Comparison of ENCODE assay signal across 13 mouse cellular contexts in genomic region chr11:8706246-8707041, GRCm38 (mm10). TPM values are rescaled to one million over a fixed set of nuclear protein-coding genes. Genes with fewer than 3 reads are reported as not detected.
A peak's percentile ranks its signal among the peaks of the same experiment; 100 is the strongest.
DNase-seq lines count a peak whose midpoint lies in the region; ATAC-seq and TF ChIP-seq lines count a peak whose summit lies in the region.
"Had no signal": no experiment of that assay in that cellular context is flagged by ENCODE, and none has a peak within 500 bp of the region (broad histone marks: within the 10 kb centered on the region; RNA-seq: fewer than 3 reads in every experiment).

No protein-coding gene starts in this region.

- H3K9ac ChIP-seq in embryonic facial prominence, embryonic 14.5 days (ENCODE audit: low read depth, low read length): no peak overlapping the region
- no peak overlapping the region for H3K9ac ChIP-seq in liver, embryonic 16.5 days (ENCODE audit: low read depth, low read length)
- H3K9ac ChIP-seq in liver, embryonic 12.5 days: no peak overlapping the region
- H3K9ac ChIP-seq in hindbrain, embryonic 11.5 days (ENCODE audit: low read depth, low read length): no peak overlapping the region
- H3K9ac ChIP-seq: limb, embryonic 12.5 days; midbrain, embryonic 12.5 days had no signal

- no peak for ATAC-seq in embryonic facial prominence, embryonic 14.5 days (ENCODE audit: low read depth)
- no peak for ATAC-seq in liver, embryonic 16.5 days (ENCODE audit: low read depth)
- ATAC-seq in liver, embryonic 12.5 days: no peak
- ATAC-seq in hindbrain, embryonic 11.5 days (ENCODE audit: low FRiP score): no peak
- ATAC-seq: CD4-positive, CD25-positive, alpha-beta regulatory T cell, adult 4 months had no signal

- H3K27ac ChIP-seq in embryonic facial prominence, embryonic 14.5 days (replicated peaks; ENCODE audit: low read depth, low read length): no peak overlapping the region
- no peak overlapping the region for H3K27ac ChIP-seq in embryonic facial prominence, embryonic 10.5 days (replicated peaks)
- 0 out of 2 replicates have a peak overlapping the region, but pooled peaks have one; percentile 6 for H3K27ac ChIP-seq in liver, embryonic 16.5 days (ENCODE audit: low read length)
- no peak overlapping the region for H3K27ac ChIP-seq in liver, embryonic 12.5 days
- H3K27ac ChIP-seq in hindbrain, embryonic 11.5 days (ENCODE audit: low read depth, low read length): no peak overlapping the region
- H3K27ac ChIP-seq: limb, embryonic 12.5 days; midbrain, embryonic 12.5 days had no signal

- H3ac ChIP-seq in myocyte (ENCODE audit: control insufficient read depth, insufficient read length): no peak overlapping the region

- no peaks in the 10 kb centered on the region for H3K27me3 ChIP-seq in embryonic facial prominence, embryonic 14.5 days (replicated peaks; ENCODE audit: control insufficient read depth, insufficient read depth, low read length)
- no peaks in the 10 kb centered on the region for H3K27me3 ChIP-seq in embryonic facial prominence, embryonic 10.5 days (replicated peaks; ENCODE audit: low read depth, poor library complexity, severe bottlenecking)
- H3K27me3 ChIP-seq in liver, embryonic 16.5 days (ENCODE audit: control insufficient read depth, insufficient read depth, low read depth, low read length): no peaks in the 10 kb centered on the region
- no peaks in the 10 kb centered on the region for H3K27me3 ChIP-seq in liver, embryonic 12.5 days (replicated peaks)
- no peaks in the 10 kb centered on the region for H3K27me3 ChIP-seq in myocyte (ENCODE audit: control insufficient read depth, insufficient read depth, insufficient read length)
- H3K27me3 ChIP-seq in hindbrain, embryonic 11.5 days (ENCODE audit: control insufficient read depth, insufficient read depth, low read length): no peaks in the 10 kb centered on the region
- H3K27me3 ChIP-seq: limb, embryonic 12.5 days; midbrain, embryonic 12.5 days had no signal

- H3K4me2 ChIP-seq in embryonic facial prominence, embryonic 14.5 days (ENCODE audit: low read depth, low read length): no peak overlapping the region
- H3K4me2 ChIP-seq in liver, embryonic 16.5 days (ENCODE audit: low read depth, low read length): no peak overlapping the region
- H3K4me2 ChIP-seq in liver, embryonic 12.5 days: no peak overlapping the region
- H3K4me2 ChIP-seq in myocyte (ENCODE audit: low read depth): peak overlapping the region; percentile 21
- H3K4me2 ChIP-seq in hindbrain, embryonic 11.5 days (replicated peaks; ENCODE audit: low read depth, low read length): no peak overlapping the region
- H3K4me2 ChIP-seq: limb, embryonic 12.5 days; midbrain, embryonic 12.5 days had no signal

- WGBS in embryonic facial prominence, embryonic 14.5 days: 48% methylated on average over 8 of the region's 8 CpGs
- WGBS in embryonic facial prominence, embryonic 10.5 days: 69% methylated on average over 8 of the region's 8 CpGs
- 48% methylated on average over 8 of the region's 8 CpGs for WGBS in liver, embryonic 16.5 days (ENCODE audit: insufficient replicate concordance)
- WGBS in liver, embryonic 12.5 days (ENCODE audit: insufficient replicate concordance): 53% methylated on average over 8 of the region's 8 CpGs
- WGBS in hindbrain, embryonic 11.5 days: 77% methylated on average over 8 of the region's 8 CpGs

- peak; percentile 55 for DNase-seq in embryonic facial prominence, embryonic 14.5 days (ENCODE audit: low spot score)
- no peak for DNase-seq in embryonic facial prominence, embryonic 10.5 days (ENCODE audit: low spot score)
- DNase-seq in fat pad, adult 2 months (ENCODE audit: extremely low read depth, low read depth, low spot score): peak; percentile 52
- DNase-seq in layer of hippocampus, postnatal 14 days (ENCODE audit: low spot score in 2 of 2): no peak
- no peak for DNase-seq in hindbrain, embryonic 11.5 days (ENCODE audit: low spot score)
- DNase-seq: cerebellum, adult 8-10 months; kidney, postnatal 36 days had no signal

- peaks cover 23% of the 10 kb centered on the region for H3K4me1 ChIP-seq in embryonic facial prominence, embryonic 14.5 days (ENCODE audit: control insufficient read depth, insufficient read depth, low read length)
- peaks cover 21% of the 10 kb centered on the region for H3K4me1 ChIP-seq in embryonic facial prominence, embryonic 10.5 days
- no peaks in the 10 kb centered on the region; the same call in 1 of the 2 replicates for H3K4me1 ChIP-seq in liver, embryonic 16.5 days (ENCODE audit: control insufficient read depth, low read depth, low read length)
- peaks cover 9% of the 10 kb centered on the region; the same call in 1 of the 2 replicates for H3K4me1 ChIP-seq in liver, embryonic 12.5 days
- H3K4me1 ChIP-seq in hindbrain, embryonic 11.5 days (replicated peaks; ENCODE audit: control insufficient read depth, insufficient read depth, low read length): no peaks in the 10 kb centered on the region
- H3K4me1 ChIP-seq: midbrain, embryonic 12.5 days had no signal

- no peaks in the 10 kb centered on the region for H3K79me2 ChIP-seq in myocyte (ENCODE audit: control insufficient read depth, insufficient read depth)

- no peaks in the 10 kb centered on the region for H3K9me3 ChIP-seq in embryonic facial prominence, embryonic 14.5 days (ENCODE audit: control insufficient read depth, low read length)
- no peaks in the 10 kb centered on the region for H3K9me3 ChIP-seq in embryonic facial prominence, embryonic 10.5 days
- no peaks in the 10 kb centered on the region for H3K9me3 ChIP-seq in liver, embryonic 16.5 days (replicated peaks; ENCODE audit: control insufficient read depth, low read length)
- no peaks in the 10 kb centered on the region for H3K9me3 ChIP-seq in liver, embryonic 12.5 days (replicated peaks)
- no peaks in the 10 kb centered on the region for H3K9me3 ChIP-seq in hindbrain, embryonic 11.5 days (ENCODE audit: control insufficient read depth, low read length)
- H3K9me3 ChIP-seq: limb, embryonic 12.5 days; midbrain, embryonic 12.5 days had no signal

- TF ChIP-seq POLR2A in myocyte (IDR thresholded peaks at IDR 0.05; ENCODE audit: insufficient read length, low read depth): no peak

- H3K4me3 ChIP-seq in embryonic facial prominence, embryonic 14.5 days (ENCODE audit: low read depth, low read length): no peak overlapping the region
- no peak overlapping the region for H3K4me3 ChIP-seq in embryonic facial prominence, embryonic 10.5 days
- no peak overlapping the region for H3K4me3 ChIP-seq in liver, embryonic 16.5 days (ENCODE audit: low read depth, low read length)
- no peak overlapping the region for H3K4me3 ChIP-seq in liver, embryonic 12.5 days
- H3K4me3 ChIP-seq in myocyte: no peak overlapping the region
- H3K4me3 ChIP-seq in hindbrain, embryonic 11.5 days (ENCODE audit: low read depth, low read length): no peak overlapping the region
- H3K4me3 ChIP-seq: limb, embryonic 12.5 days; midbrain, embryonic 12.5 days had no signal

- no peaks in the 10 kb centered on the region for H3K36me3 ChIP-seq in embryonic facial prominence, embryonic 14.5 days (ENCODE audit: control insufficient read depth, insufficient read depth, low read length)
- no peaks in the 10 kb centered on the region for H3K36me3 ChIP-seq in embryonic facial prominence, embryonic 10.5 days (replicated peaks)
- no peaks in the 10 kb centered on the region for H3K36me3 ChIP-seq in liver, embryonic 16.5 days (ENCODE audit: control insufficient read depth, insufficient read depth)
- no peaks in the 10 kb centered on the region for H3K36me3 ChIP-seq in liver, embryonic 12.5 days
- H3K36me3 ChIP-seq in myocyte (ENCODE audit: control insufficient read depth, insufficient read depth): no peaks in the 10 kb centered on the region
- H3K36me3 ChIP-seq in hindbrain, embryonic 11.5 days (ENCODE audit: control insufficient read depth, insufficient read depth, low read length): no peaks in the 10 kb centered on the region
- H3K36me3 ChIP-seq: limb, embryonic 12.5 days; midbrain, embryonic 12.5 days had no signal

TF ChIP-seq in myocyte, 11 proteins besides CTCF, POLR2A, EP300 and RAD21:
- TF ChIP-seq CEBPB (IDR thresholded peaks at IDR 0.05; ENCODE audit: insufficient read depth, poor library complexity, severe bottlenecking) (0 out of 2 replicates have a peak, but pooled peaks have one; percentile 17), MAX (IDR thresholded peaks at IDR 0.05; ENCODE audit: low read depth) (no peak)

RNA-seq across cellular contexts. Expression of gene Tns3, which starts 42.1 kb away (rescaled TPM):
- polyA plus RNA-seq in embryonic facial prominence, embryonic 14.5 days (2014; fragmentation: Nextera tagmentation; extraction: Ambion mirVana): 19.3 and 20.5 TPM in 2 replicates
- 20.2 and 23.4 TPM in 2 replicates for polyA plus RNA-seq in embryonic facial prominence, embryonic 10.5 days (2016; fragmentation: Nextera tagmentation; extraction: Ambion mirVana)
- polyA plus RNA-seq in liver, embryonic 16.5 days (2015; fragmentation: Nextera tagmentation; extraction: Ambion mirVana): 4.1 TPM in 2 replicates
- polyA plus RNA-seq in liver, embryonic 12.5 days (2016; fragmentation: Nextera tagmentation; extraction: Ambion mirVana): 6.7 and 7.3 TPM in 2 replicates
- polyA plus RNA-seq in myocyte (2012; fragmentation: generic; extraction: Trizol): 23.4 TPM
- total RNA-seq in layer of hippocampus, postnatal 14 days (2021): 10 to 100 TPM; 69.9 to 73.2 TPM
- 7.0 and 9.5 TPM in 2 replicates for polyA plus RNA-seq in hindbrain, embryonic 11.5 days (2014; fragmentation: Nextera tagmentation; extraction: Ambion mirVana)

Comparison
In these comparisons a context has a peak if more than half of its experiments do, and no peak if none do; other contexts are left out.
1. DNase-seq: peak in embryonic facial prominence, embryonic 14.5 days (single experiment) and fat pad, adult 2 months (single experiment); none in embryonic facial prominence, embryonic 10.5 days (single experiment), layer of hippocampus, postnatal 14 days (0 of 2) and hindbrain, embryonic 11.5 days (single experiment).